Mouse (Mus musculus) heart, postnatal 10 days (tissue): ENCODE data around the gene Ablim1. TPM values are rescaled to one million over a fixed set of nuclear protein-coding genes. Genes with fewer than 3 reads are reported as not detected.
A peak's percentile ranks its signal among the peaks of the same experiment; 100 is the strongest.

ENCODE experiments used
- DNase-seq, 2 experiments: peaks; one replicate each; pipeline ENCODE4 v3.0.0; 2021
- intact Hi-C: fragments of 180-260 bp; cut with DNase I; formaldehyde crosslinking; loops from one replicate; pipeline ENCODE4 v1.15.1; 2025
- total RNA-seq, 2 experiments: library from RNA; stranded (reverse); gene quantifications; 2 replicates each; pipeline ENCODE4 v1.2.3; 2021

Ablim1 gene
- total RNA-seq, 2 experiments from 2014 or later: 397 to 585 TPM

GRCm38 (mm10) chr19:57271757-57272156, 43.0 kb downstream of the Ablim1 start:
- intact Hi-C loops: loop anchor here (2.0 kb wide), 2 partner anchors 43 to 75 kb away; partner anchors contain the start of gene Ablim1
- DNase-seq: peak; percentile 77 to 85

- no peak for DNase-seq
- intact Hi-C loops: loop anchor here (2.0 kb wide), 1 partner anchor 74 kb away; no protein-coding TSS in a partner anchor
Observed at GRCm38 (mm10) chr19:57270711-57271110, 44.0 kb downstream of the Ablim1 start.

- DNase-seq: no peak
- intact Hi-C loops: loop anchor here (2.0 kb wide), 2 partner anchors 29 to 73 kb away; no protein-coding TSS in a partner anchor
Observed at GRCm38 (mm10) chr19:57269791-57270190, 44.9 kb downstream of the Ablim1 start.

GRCm38 (mm10) chr19:57267531-57267930, 47.2 kb downstream of the Ablim1 start:
- intact Hi-C loops: no loop called here
- no peak for DNase-seq

GRCm38 (mm10) chr19:57266374-57267085, 48.2 kb downstream of the Ablim1 start:
- peak; percentile 71 to 74 for DNase-seq
- intact Hi-C loops: no loop called here

- DNase-seq: no peak
- intact Hi-C loops: no loop called here
Observed at GRCm38 (mm10) chr19:57264296-57264947, 50.3 kb downstream of the Ablim1 start.

GRCm38 (mm10) chr19:57257801-57258200, 56.9 kb downstream of the Ablim1 start:
- intact Hi-C loops: no loop called here
- DNase-seq: no peak

- intact Hi-C loops: no loop called here
- no peak for DNase-seq
Observed at GRCm38 (mm10) chr19:57256666-57257065, 58.1 kb downstream of the Ablim1 start.

- no peak for DNase-seq
- intact Hi-C loops: loop anchor here (2.0 kb wide), 1 partner anchor 94 kb away; no protein-coding TSS in a partner anchor
Observed at GRCm38 (mm10) chr19:57255157-57255556, 59.6 kb downstream of the Ablim1 start.

- no peak for DNase-seq
- intact Hi-C loops: no loop called here
Observed at GRCm38 (mm10) chr19:57252692-57253448, 61.8 kb downstream of the Ablim1 start.

GRCm38 (mm10) chr19:57248781-57249180, 65.9 kb downstream of the Ablim1 start:
- intact Hi-C loops: no loop called here
- DNase-seq: no peak

- intact Hi-C loops: no loop called here
- peak; percentile 56 to 72 for DNase-seq
Observed at GRCm38 (mm10) chr19:57247221-57247620, 67.5 kb downstream of the Ablim1 start.

GRCm38 (mm10) chr19:57244281-57244680, 70.4 kb downstream of the Ablim1 start:
- intact Hi-C loops: no loop called here
- no peak for DNase-seq

GRCm38 (mm10) chr19:57243606-57244005, 71.1 kb downstream of the Ablim1 start:
- DNase-seq: peak in 1 of 2 experiments; percentile 63
- intact Hi-C loops: no loop called here

- DNase-seq: no peak
- intact Hi-C loops: no loop called here
Observed at GRCm38 (mm10) chr19:57243191-57243590, 71.5 kb downstream of the Ablim1 start.

- intact Hi-C loops: loop anchor here (2.0 kb wide), 1 partner anchor 27 kb away; no protein-coding TSS in a partner anchor
- DNase-seq: no peak
Observed at GRCm38 (mm10) chr19:57241363-57242192, 73.1 kb downstream of the Ablim1 start.

GRCm38 (mm10) chr19:57240259-57240658, 74.5 kb downstream of the Ablim1 start:
- peak in 1 of 2 experiments; percentile 71 for DNase-seq
- intact Hi-C loops: loop anchor here (2.0 kb wide), 1 partner anchor 29 kb away; no protein-coding TSS in a partner anchor

- peak; percentile 70 to 78 for DNase-seq
- intact Hi-C loops: loop anchor here (2.0 kb wide), 1 partner anchor 40 kb away; no protein-coding TSS in a partner anchor
Observed at GRCm38 (mm10) chr19:57239176-57239784, 75.4 kb downstream of the Ablim1 start.

GRCm38 (mm10) chr19:57238461-57238860, 76.3 kb downstream of the Ablim1 start:
- intact Hi-C loops: loop anchor here (2.0 kb wide), 1 partner anchor 40 kb away; no protein-coding TSS in a partner anchor
- peak in 1 of 2 experiments; percentile 59 for DNase-seq
